Mouse (Mus musculus) naive thymus-derived CD4-positive, alpha-beta T cell, adult 2 months (primary cell): ENCODE results near the gene Zyx.

ENCODE experiments used
- DNase-seq: peaks from one replicate; pipeline ENCODE4 v3.0.0-alpha.2; 2011; ENCODE audit warnings: low read depth

Zyx gene

GRCm38 (mm10) chr6:42370630-42371363 lies 21.4 kb downstream of the Zyx start:
- no peak for DNase-seq

DNA sequence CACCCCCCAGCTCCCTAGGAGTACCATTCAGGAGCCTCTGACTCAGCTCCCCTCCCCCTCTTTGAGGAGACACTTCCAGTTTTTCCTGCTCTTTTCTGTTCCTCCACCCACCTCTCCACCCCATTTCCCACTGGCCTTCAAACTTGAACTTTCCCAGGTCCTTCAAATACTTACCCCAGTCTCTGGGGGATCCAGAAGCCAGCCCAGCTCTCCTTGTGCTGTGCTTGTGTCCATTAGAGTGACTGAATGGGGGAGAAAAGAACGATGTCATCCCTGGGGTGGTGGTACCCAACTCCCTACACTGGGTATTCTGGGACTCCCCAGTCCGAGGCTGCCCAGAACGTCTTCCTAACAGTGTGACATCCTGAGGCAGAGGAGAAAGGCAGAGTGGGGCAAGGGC lies 22.6 kb downstream of the Zyx start:
- no peak for DNase-seq

DNA sequence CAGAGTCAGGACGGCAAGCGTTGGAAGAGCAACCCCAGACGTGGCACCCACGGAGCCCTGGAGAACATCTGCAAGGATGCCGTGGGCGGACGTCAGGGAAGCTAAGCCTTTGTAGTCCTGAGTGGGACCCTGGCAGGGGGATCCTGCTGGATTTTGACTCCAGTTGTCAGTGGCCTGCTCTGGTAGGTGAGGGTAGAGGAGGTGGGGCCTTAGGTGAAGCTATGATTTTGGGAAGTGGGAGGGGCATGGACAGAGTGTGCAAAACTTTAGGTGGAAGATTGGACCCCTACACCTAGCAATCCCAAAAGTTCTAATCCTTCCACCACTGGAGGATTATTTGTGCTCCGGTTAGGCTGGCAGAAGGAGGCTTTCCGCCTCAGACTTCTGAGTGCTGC lies 23.0 kb downstream of the Zyx start:
- DNase-seq = no peak

GRCm38 (mm10) chr6:42372816-42373547 lies 23.6 kb downstream of the Zyx start, which contains the start of gene Epha1:
Gene Epha1, minus strand, starts transcription at chr6:42373268.
- DNase-seq = peak; percentile 79

- no peak for DNase-seq
Measured at GRCm38 (mm10) chr6:42373669-42374430, 24.4 kb downstream of the Zyx start.

- no peak for DNase-seq
Measured at GRCm38 (mm10) chr6:42374701-42375100, 25.3 kb downstream of the Zyx start.

- no peak for DNase-seq
Measured at GRCm38 (mm10) chr6:42375131-42375530, 25.7 kb downstream of the Zyx start.

- no peak for DNase-seq
Measured at GRCm38 (mm10) chr6:42376016-42376415, 26.6 kb downstream of the Zyx start.

DNA sequence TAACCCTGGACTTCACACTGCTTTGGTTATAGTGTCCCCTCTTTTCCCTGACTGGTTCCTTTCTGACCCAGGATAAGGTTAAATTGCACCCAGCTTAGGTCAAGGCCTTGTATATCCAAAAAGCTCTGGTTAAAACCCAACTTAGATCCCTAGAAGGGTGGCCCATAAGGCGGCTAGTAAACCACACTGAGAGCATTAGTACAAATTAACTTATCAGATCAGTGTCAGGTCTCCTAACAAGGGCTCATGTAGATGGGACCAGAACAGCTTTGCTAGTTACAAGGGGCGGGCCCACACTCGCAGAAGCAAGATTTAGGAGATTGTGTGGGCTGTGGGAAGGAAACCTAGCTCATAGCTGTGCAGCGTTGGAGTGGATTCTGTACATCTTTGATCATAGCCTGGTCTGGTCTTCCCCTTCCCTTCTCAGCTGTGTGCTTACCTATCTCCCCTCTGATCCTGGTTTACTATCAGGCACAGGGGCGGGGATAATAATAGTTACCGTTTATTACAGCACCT lies 27.1 kb downstream of the Zyx start:
- DNase-seq = no peak

DNA sequence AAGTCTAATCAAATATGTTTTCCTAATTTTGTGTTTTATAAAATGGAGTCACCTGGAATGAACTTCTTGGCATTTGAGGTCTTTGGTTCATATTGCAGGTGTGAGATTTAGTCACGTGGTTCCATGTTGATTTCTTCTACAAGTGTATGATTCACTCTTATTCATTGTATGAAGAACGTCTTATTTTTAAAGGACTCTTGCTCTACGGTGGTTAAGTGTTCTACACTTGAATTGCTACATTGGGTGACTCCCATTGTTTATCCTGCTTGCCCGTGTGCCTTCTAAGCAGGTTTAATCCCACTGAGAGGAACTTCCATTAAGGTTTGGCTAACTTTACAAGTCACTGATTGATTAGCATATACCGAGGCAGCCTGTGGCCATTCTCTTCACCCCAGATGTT lies 27.9 kb downstream of the Zyx start:
- DNase-seq = no peak

- no peak for DNase-seq
Measured at GRCm38 (mm10) chr6:42379551-42379950, 30.1 kb downstream of the Zyx start.

DNA sequence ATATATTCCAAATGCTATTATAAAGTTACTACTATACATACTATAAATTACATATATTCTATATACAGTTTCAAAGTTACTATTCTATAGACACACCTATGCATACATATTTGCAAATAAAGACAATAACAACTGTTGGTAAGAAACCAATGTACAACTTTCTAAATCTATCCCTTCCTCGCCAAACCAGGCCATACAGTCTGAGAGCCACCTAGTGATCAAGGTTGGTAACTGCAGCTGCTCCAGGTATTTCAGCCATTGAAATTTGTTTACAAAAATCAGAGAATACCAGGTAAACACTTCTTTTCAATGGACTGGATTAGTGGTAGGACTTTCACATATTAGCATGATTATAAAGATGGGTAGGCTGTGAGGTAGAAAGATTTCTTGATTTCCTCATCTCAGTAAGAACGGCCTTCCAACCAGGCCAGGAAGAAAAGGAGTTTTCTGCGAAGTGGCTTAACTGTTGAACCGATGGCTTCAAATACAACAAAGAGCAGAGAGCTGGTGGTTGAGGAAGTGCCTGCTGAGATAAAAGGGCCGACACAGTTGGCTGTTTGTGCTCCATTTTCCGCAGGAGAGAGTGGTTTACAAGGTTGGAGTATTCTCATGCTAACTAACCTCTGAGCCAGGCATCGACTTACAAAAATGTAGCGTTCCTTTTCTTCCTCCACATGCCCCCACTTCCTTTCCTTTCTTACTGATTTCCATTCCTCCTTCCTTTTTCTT lies 31.1 kb downstream of the Zyx start:
- DNase-seq = peak; percentile 72

DNA sequence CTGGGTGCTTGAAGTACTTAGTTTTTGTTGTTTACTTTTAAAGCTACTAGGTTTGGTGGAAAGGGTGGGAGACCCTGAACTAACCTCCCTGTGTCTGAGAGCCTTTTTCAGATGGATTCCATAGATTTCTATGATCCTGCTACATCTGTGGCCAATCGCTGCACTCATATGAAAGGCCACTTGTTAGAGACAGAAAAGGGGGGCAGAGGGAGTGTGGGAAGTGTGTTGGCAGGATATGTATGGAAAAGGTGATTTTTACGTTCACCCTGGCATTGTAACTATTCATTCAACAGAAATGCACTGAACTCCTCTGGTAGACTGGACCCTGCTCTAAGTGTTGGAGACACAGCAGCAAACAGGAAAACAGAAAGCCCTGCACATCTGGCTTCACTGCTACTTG lies 31.8 kb downstream of the Zyx start:
- DNase-seq = no peak

- no peak for DNase-seq
Measured at GRCm38 (mm10) chr6:42381916-42382381, 32.5 kb downstream of the Zyx start.

DNA sequence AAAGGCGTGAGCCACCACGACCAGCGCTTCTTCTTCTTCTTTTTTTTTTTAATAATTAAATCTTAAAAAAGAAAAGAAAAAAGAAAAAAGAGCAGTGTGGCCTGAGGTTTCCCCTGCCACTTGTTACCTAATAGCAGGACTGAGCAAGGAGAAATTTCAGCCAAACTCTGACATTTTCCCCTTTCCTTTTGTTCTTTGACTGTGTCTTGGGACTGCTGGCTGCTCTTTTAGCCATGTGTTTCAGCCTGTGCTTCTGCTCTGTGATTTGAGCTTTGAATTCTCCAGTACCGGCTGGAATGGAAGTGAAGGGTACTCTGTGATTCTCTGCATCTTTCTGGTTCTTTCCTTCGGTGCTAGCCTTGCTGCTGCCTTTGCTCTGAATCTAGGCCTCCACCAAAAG lies 33.9 kb downstream of the Zyx start:
- no peak for DNase-seq

DNA sequence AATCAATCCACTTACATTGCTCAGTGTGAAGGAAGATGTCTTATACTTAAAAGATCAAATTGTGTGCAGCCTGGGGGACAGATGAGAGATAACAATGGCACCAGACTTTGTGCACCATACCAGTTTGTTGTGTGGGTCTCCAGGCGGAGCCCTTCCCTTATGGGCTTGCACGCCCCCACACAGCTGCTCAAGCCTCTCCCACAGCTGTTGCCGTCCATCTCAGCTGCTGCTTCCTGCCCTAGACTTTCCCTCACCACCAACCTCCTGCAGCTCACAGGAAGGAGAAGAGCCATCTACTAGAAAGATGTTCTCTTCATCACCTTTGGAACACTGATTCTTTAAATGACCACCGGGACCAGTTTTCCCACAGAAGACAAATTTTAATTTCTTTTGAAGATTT lies 36.2 kb downstream of the Zyx start:
- no peak for DNase-seq

GRCm38 (mm10) chr6:42391796-42392330 lies 42.4 kb downstream of the Zyx start:
- DNase-seq = no peak

- no peak for DNase-seq
Measured at GRCm38 (mm10) chr6:42395960-42396809, 46.8 kb downstream of the Zyx start.

GRCm38 (mm10) chr6:42397041-42397657 lies 47.7 kb downstream of the Zyx start:
- DNase-seq = no peak

GRCm38 (mm10) chr6:42398285-42398684 lies 48.9 kb downstream of the Zyx start:
- DNase-seq = no peak
